Mouse (Mus musculus) embryonic facial prominence, embryonic 11.5 days (tissue): ENCODE measurements around the gene Usp37. TPM values are rescaled to one million over a fixed set of nuclear protein-coding genes. Genes with fewer than 3 reads are reported as not detected.

Experiments
- ATAC-seq: fragments of 200-750 bp; cut with Nextera tagmentation; replicated peaks from 2 replicates; pipeline ENCODE4 v1.8.0; 2017; ENCODE audit warnings: low read depth; ENCODE audit not compliant: insufficient number of reproducible peaks, low FRiP score, low TSS enrichment
- DNase-seq: peaks from one replicate; pipeline ENCODE4 v3.0.0-alpha.2; 2015; ENCODE audit warnings: low spot score
- H3K27ac ChIP-seq: fragments of 300-500 bp; sonication (generic); replicated peaks from 2 replicates; pipeline ENCODE4 v1.5.1; 2014; ENCODE audit warnings: mild to moderate bottlenecking, low read depth, low read length, control low read depth
- H3K27me3 ChIP-seq: fragments of 300-500 bp; sonication (generic); 2 replicates; pipeline ENCODE4 v1.6.1; 2014; ENCODE audit warnings: mild to moderate bottlenecking, low read length, moderate library complexity, mixed read lengths; ENCODE audit not compliant: control insufficient read depth, insufficient read depth
- H3K36me3 ChIP-seq: fragments of 300-500 bp; sonication (generic); replicated peaks from 2 replicates; pipeline ENCODE4 v1.6.1; 2014; ENCODE audit warnings: low read depth, mild to moderate bottlenecking, low read length, moderate library complexity, mixed read lengths; ENCODE audit not compliant: control insufficient read depth, insufficient read depth
- H3K4me1 ChIP-seq: fragments of 300-500 bp; sonication (generic); 2 replicates; pipeline ENCODE4 v1.6.1; 2014; ENCODE audit warnings: low read length, mixed read lengths; ENCODE audit not compliant: control insufficient read depth, insufficient read depth
- H3K4me2 ChIP-seq: fragments of 300-500 bp; sonication (generic); 2 replicates; pipeline ENCODE4 v1.6.1; 2014; ENCODE audit warnings: low read depth, mild to moderate bottlenecking, control low read depth, low read length, moderate library complexity
- H3K4me3 ChIP-seq: fragments of 300-500 bp; sonication (generic); 2 replicates; pipeline ENCODE4 v1.5.1; 2014; ENCODE audit warnings: low read depth, low read length, control low read depth
- H3K9ac ChIP-seq: fragments of 300-500 bp; sonication (generic); replicated peaks from 2 replicates; pipeline ENCODE4 v1.6.1; 2014; ENCODE audit warnings: mild to moderate bottlenecking, control low read depth, low read length
- H3K9me3 ChIP-seq: fragments of 300-500 bp; sonication (generic); replicated peaks from 2 replicates; pipeline ENCODE4 v1.6.1; 2016; ENCODE audit warnings: mild to moderate bottlenecking, low read length, inconsistent platforms, mixed read lengths; ENCODE audit not compliant: control insufficient read depth
- WGBS: fragments of 180-500 bp; shearing (Covaris S2); extraction: QIAGEN DNeasy Blood & Tissue Kit; methylation state at CpG from one replicate; pipeline ENCODE4 v1.1.7; 2014; 5-methylcytosine and 5-hydroxymethylcytosine counted together
- polyA plus RNA-seq: library from polyadenylated mRNA; unstranded; fragments of >200 nt; fragmentation: Nextera tagmentation; extraction: Ambion mirVana; gene quantifications from 2 replicates; pipeline ENCODE4 v1.2.1, GENCODE M21; 2014

The Usp37 gene
- polyA plus RNA-seq, 1 experiment from 2014 or later: 46.5 TPM

DNA sequence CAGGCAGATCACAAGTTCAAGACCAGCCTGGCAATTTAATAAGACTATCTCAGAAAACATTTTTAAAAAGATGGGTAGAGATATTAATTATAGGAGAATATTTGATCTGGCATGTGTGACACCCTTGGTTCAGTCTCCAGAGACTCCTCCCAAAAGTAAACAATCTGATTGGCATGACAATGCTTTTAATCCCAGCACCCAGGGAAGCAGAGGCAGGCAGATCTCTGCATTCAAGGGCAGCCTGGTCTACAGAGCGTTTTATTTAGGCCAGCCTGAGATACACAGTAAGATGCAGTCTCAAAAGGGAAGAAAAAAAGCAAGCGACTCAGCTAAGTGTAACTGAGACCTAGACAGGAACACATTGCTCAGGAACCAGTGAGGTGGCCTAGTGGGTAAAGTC, 36.3 kb downstream of the Usp37 start:
- Histone ChIP-seq H3K27me3 (no peaks in the 10 kb centered on the region), H3K9ac (no peak overlapping the region), H3K27ac (no peak overlapping the region), H3K4me2 (no peak overlapping the region), H3K4me1 (no peaks in the 10 kb centered on the region), H3K9me3 (no peaks in the 10 kb centered on the region), H3K36me3 (no peaks in the 10 kb centered on the region), H3K4me3 (no peak overlapping the region; the same call in 1 of the 2 replicates)
- 86% methylated on average over 2 of the region's 2 CpGs for WGBS
- DNase-seq (no peak), ATAC-seq (no peak)

DNA sequence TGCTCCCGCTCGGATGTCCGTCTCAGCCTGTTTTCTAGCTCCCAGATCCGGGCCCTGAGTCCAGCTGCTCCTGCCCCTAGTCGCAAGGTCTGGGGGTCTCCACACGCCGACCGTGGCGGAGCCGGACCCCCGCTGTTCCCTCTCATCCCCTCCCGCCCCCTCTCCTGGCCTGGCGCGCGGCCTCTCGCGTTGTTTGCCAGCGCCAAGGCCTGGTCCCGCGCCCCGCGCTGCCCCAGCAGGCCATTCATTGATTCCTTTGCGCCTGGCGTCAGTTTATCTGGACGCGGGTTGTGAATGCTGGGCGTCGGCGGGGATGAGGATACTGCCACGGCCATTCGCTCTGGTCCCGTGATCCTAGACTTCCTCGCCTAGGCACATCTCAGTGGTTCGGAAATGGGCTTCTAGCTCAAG, 37.6 kb downstream of the Usp37 start:
- Histone ChIP-seq H3K27ac (peak overlapping the region; percentile 93), H3K27me3 (no peaks in the 10 kb centered on the region), H3K36me3 (no peaks in the 10 kb centered on the region), H3K4me3 (peak overlapping the region; percentile 89), H3K9me3 (no peaks in the 10 kb centered on the region), H3K9ac (peak overlapping the region; percentile 95), H3K4me1 (no peaks in the 10 kb centered on the region), H3K4me2 (peak overlapping the region; percentile 52)
- WGBS: 0% methylated on average over 31 of the region's 34 CpGs
- peak; percentile 75 for DNase-seq
- no peak; the same call in 1 of the 2 replicates for ATAC-seq

DNA sequence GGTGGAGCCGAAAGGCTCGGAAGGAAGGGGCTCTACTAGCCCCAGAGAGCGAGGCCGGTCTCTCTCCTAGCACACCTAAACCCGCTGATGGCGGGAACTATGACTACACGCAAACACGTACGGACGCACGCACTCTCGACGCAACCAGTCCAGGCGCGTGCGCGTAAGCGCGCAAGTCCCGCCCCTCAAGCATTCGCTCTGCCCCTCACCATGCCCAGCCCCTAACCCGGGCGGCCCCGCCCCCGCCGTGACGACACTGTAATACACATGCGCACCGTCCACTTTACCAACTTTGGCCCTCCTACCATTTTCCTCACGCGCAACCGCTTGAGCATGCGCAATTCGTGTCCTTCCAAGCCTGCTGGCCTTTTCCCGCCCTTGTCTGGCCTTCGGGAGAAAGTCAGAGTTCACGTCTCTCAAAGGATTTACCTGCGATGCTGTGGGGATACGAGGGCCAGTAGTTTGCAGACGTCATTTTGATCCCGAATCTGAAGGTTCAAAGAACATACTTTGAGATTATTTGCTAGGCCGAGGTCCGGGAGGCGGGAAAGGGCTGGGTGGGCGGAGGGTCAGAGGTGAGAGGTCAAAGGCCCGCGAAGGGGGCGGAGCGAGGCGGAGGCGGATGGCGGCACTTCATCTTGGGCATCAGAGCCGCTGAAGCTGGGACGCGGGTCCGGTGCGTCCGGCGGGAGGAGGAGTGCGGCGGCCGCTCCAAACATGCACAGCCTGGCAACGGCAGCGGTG, 38.2 kb downstream of the Usp37 start, which contains the start of gene Cnot9:
Cnot9 (plus strand) TSS at position 338 of the 744 bp plus-strand sequence.
- H3K4me2 ChIP-seq: peak within 1 kb of the TSS; percentile 52
- no peaks in the 10 kb centered on the region for H3K36me3 ChIP-seq

DNA sequence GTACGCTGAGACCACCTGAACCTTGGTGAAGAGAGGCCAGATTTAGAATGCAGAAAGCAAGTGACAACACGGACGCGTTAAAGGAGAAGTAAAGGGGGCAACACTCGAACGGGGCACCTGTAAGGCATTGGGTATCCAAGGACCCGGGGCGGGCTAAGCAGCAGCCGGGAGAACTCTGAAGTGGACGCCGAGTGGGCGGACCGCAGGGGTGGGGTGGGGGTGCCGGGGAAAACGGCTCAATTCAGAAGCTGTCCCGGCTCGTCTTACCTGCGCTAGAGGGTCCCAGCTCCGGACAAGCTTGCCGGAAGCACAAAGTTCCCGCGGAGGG, 38.7 kb downstream of the Usp37 start:
- under 1% methylated on average over 22 of the region's 22 CpGs for WGBS
- DNase-seq (no peak), ATAC-seq (no peak; the same call in 1 of the 2 replicates)
- Histone ChIP-seq H3K9ac (peak overlapping the region; percentile 69), H3K27me3 (no peaks in the 10 kb centered on the region), H3K4me3 (peak overlapping the region; percentile 89), H3K36me3 (no peaks in the 10 kb centered on the region), H3K27ac (peak overlapping the region; percentile 93), H3K4me1 (no peaks in the 10 kb centered on the region), H3K9me3 (no peaks in the 10 kb centered on the region), H3K4me2 (peak overlapping the region; percentile 52)

More for the DNA sequence above, 38.2 kb downstream of the Usp37 start, which contains the start of gene Cnot9:
- Histone ChIP-seq H3K27ac (peak within 1 kb of the TSS; percentile 93), H3K9ac (peak within 1 kb of the TSS; percentile 95), H3K4me3 (peak within 1 kb of the TSS; percentile 89), H3K9me3 (no peaks in the 10 kb centered on the region), H3K4me1 (no peaks in the 10 kb centered on the region), H3K27me3 (no peaks in the 10 kb centered on the region)
- under 1% methylated on average over 57 of the region's 64 CpGs for WGBS
- peak; percentile 98 for ATAC-seq
- DNase-seq: peak; percentile 99

DNA sequence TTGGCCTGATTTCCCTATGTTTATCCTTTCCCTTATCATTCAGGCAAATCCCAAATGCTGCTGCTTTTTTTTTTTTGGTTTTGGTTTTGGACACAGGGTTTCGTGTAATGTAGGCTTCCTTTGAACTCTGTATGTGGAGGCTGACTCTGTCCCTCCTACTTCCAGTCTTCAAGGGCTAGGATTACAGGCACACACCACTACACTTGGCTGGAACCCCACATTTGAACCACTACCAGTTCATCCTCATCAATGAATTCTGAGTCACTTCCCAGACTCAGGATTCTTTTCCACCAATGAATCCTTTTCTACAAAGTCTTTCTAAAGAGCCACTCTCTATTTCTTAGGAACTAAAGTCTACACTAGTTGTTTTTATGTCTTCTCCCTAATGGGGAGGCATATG, 43.0 kb downstream of the Usp37 start:
- no peak overlapping the region for H3K9ac ChIP-seq
- no peak for ATAC-seq

DNA sequence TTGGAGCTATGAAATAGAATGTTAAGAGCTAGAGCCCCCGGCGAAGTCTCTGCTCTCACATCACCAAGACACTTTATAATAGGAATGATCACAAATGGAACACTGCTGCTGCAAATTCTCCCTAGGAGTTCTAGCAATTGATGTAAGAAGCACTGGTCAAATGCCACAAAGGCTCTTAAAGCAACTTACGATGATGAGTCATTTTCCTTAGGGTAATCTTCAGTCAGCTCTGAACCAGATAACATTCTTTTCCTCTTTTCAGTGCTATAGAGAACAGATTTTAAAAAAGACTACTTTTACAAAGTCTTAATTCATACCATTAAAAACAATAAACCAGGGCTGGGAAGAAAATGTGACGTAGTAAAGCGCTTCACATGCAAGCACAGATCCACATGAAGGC, 58.3 kb downstream of the Usp37 start:
- no peaks in the 10 kb centered on the region for H3K9me3 ChIP-seq
- H3K27ac ChIP-seq: no peak overlapping the region
- H3K4me1 ChIP-seq: no peaks in the 10 kb centered on the region
- no peak overlapping the region for H3K4me2 ChIP-seq
- DNase-seq (no peak), ATAC-seq (no peak)
- no peak overlapping the region for H3K4me3 ChIP-seq
- H3K36me3 ChIP-seq: 0 out of 2 replicates have a peak, but pooled peaks cover 3% of the 10 kb centered on the region
- H3K9ac ChIP-seq: no peak overlapping the region
- H3K27me3 ChIP-seq: no peaks in the 10 kb centered on the region
- WGBS: 97% methylated on average over 5 of the region's 5 CpGs

More for the DNA sequence above, 43.0 kb downstream of the Usp37 start:
- DNase-seq: no peak
- 85% methylated on average over 1 of the region's 1 CpGs for WGBS
- no peak overlapping the region for H3K27ac ChIP-seq
- no peaks in the 10 kb centered on the region; the same call in 1 of the 2 replicates for H3K36me3 ChIP-seq
- no peaks in the 10 kb centered on the region for H3K27me3 ChIP-seq
- no peak overlapping the region for H3K4me3 ChIP-seq
- H3K4me1 ChIP-seq: no peaks in the 10 kb centered on the region
- H3K9me3 ChIP-seq: no peaks in the 10 kb centered on the region
- H3K4me2 ChIP-seq: no peak overlapping the region

DNA sequence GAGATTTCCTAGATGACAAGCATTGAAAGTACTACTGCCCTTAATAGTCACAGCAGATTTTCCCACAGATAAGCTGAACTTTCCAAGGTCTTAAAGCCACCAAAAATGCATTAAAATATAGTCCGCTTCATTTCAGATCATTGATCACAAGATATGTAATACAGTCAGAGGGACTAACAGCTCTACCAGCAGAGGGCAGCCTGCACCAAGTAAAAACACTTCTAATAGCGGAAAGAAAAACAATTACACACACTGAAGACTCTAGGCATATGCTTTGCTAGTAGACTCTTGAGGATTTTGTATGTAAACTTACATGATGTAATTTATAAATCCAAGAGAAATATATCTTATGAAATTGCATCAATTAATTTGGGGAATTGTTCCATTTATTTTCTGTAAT, 83.8 kb downstream of the Usp37 start:
- DNase-seq (peak; percentile 63), ATAC-seq (no peak)
- Histone ChIP-seq H3K27ac (no peak overlapping the region), H3K27me3 (no peaks in the 10 kb centered on the region), H3K4me2 (no peak overlapping the region), H3K9me3 (no peaks in the 10 kb centered on the region), H3K4me3 (no peak overlapping the region), H3K9ac (no peak overlapping the region), H3K36me3 (peaks cover 5% of the 10 kb centered on the region), H3K4me1 (no peaks in the 10 kb centered on the region)
- 74% methylated on average over 2 of the region's 2 CpGs for WGBS

DNA sequence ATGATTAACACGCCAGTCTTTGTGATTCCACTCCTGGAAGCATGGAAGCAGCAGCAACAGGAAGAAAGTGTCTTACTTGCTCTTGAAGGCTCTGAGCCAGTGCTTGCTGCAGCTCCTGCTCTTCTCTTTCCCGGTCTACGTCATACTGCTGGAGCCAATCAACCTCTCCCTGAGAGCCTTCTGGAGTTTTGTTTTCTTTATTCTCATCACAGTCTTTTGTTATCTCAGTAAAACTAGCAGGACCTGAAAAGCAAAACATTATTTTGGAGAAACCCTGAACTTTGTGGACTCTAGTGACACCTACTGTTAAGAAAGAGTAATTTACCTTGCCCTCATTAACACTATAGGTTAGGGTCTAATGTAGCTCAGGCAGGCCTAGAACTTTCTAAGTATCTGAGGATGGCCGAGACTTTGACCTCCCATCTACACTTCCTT, 91.5 kb downstream of the Usp37 start:
- 54% methylated on average over 4 of the region's 4 CpGs for WGBS
- H3K36me3 ChIP-seq: peaks cover 4% of the 10 kb centered on the region; the same call in 1 of the 2 replicates
- no peaks in the 10 kb centered on the region for H3K9me3 ChIP-seq
- H3K27me3 ChIP-seq: no peaks in the 10 kb centered on the region
- ATAC-seq (no peak), DNase-seq (peak; percentile 50)
- no peak overlapping the region for H3K27ac ChIP-seq
- no peak overlapping the region for H3K4me3 ChIP-seq
- no peak overlapping the region for H3K4me2 ChIP-seq
- H3K9ac ChIP-seq: no peak overlapping the region
- H3K4me1 ChIP-seq: no peaks in the 10 kb centered on the region
